Mouse (Mus musculus) MEL (cell line): Measurements from ENCODE around the gene Phykpl.

Experiments
- CHD2 ChIP-seq: IDR thresholded peaks from 2 replicates; pipeline ENCODE4 v1.6.1; 2011; ENCODE audit warnings: low read length, improper control_type of control experiment
- CTCF ChIP-seq, 3 experiments: IDR thresholded peaks in 2 of 3; conservative IDR thresholded peaks in 1 of 3; 2 replicates each; pipeline ENCODE4 v1.5.1; 2011 to 2012; ENCODE audit warnings: low read length in 3 of 3, low read depth in 2 of 3, mild to moderate bottlenecking in 2 of 3, improper control_type of control experiment in 1 of 3, inconsistent platforms in 1 of 3, mixed read lengths in 1 of 3, moderate library complexity in 1 of 3; ENCODE audit not compliant: control insufficient read depth in 1 of 3, insufficient read depth in 1 of 3, poor library complexity in 1 of 3, severe bottlenecking in 1 of 3

DNA sequence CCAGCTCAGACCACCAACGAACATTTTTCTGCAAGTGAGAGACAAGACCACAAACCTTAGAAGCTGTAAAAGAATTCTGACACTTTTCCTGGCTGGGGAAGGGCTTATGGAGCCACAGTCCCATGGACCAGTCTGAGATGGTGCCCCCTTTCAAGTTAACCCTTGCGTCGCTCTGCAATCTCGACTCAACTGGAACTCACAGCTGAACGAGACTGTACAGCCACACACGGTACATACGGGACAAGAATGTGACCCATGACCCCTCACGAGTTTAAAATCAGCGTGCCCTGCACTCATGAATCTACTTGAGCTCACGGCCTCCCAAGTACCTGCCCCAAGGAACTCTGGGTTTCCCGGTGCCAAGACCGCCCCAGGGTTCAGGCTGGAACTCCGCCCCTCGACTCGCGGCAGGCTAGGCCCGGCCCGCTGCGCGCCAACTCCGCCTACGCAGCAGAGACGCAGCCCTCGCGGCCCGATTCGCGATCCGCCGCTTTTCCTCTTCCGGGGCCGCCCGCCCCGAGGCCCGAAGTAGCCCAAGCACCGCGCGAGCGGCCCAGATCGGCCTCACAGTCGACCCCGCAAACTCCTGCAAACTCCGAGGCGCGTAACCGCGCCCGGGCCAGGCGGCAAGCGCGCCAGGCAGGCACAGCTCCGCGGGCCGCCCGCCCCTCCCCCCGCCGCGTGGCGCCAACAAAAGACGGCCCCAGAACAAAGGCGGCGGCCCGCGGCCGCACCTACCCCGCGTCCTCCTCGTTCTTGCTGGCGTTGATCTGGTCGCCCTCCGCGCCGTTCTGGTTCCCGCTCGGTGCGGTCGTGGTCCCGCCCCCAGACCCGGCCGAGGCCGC, 21.3 kb downstream of the Phykpl start:
- TF ChIP-seq CHD2: no peak
- no peak for TF ChIP-seq CTCF (IDR thresholded peaks at IDR 0.05 in 2 of 3, conservative IDR thresholded peaks at IDR 0.05 in 1 of 3; ENCODE audit: control insufficient read depth in 1 of 3, insufficient read depth in 1 of 3, low read depth in 2 of 3, low read length in 3 of 3, poor library complexity in 1 of 3, severe bottlenecking in 1 of 3)
